Mouse (Mus musculus) induced T-regulatory cell, adult 2 months (primary cell): ENCODE data around the gene Optn.
"Not testable (repeated sequence)": the region's sequence is repeated elsewhere in the genome, so short reads cannot be mapped to it uniquely, and the experiment has no call there.

Experiments used
- DNase-seq: peaks from one replicate; pipeline ENCODE4 v3.0.0-alpha.2; 2012; ENCODE audit warnings: low read depth

Optn gene

GRCm38 (mm10) chr2:5063299-5064205 is at the start of gene Optn:
TSS of gene Optn (minus strand) at chr2:5064051.
- DNase-seq, result peak; percentile 77

DNA sequence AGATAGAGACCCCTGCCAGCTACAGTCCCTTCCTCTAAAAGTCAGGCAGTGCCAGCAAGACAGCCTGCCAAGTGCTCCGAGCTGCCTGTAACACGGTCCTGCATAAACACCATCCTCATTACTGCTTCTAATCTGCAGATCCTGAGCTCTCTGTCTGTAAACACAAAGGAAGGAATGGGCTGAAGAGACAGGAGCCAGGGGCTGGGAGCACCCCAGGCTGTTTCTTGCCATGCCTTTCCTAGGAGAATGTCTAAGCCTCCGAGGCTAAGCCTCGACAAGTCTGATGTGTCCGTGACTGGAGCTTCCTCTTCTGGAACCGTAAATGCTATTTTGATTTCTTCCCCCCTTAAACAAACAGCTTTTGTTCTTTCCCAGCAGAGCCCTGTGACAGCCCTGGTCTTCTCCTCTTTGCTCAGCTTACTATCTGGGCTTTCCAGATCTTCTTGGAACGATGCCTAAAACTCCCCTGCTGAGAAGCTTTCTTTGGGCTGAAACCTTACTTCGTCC is 49.0 kb upstream of the Optn start:
- no peak for DNase-seq

DNA sequence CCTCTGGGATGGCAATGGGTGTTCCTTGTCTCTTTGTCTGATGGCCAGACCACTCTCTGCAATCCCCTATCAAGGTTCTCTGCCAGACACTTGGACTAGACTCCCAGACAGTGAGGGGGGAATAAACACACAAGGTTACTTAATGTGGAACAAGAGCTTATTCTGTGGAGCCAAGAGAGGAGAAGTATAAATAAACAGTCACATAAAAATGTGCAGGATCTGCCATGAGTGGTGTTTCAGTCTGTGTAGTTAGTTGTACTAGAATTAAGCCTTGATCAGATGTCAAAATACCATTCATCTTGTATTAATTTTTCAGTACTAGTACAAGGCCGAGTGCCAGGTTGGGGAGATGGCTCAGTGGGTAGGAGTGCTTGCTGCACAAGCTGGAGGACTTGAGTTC is 39.0 kb upstream of the Optn start:
- DNase-seq, result no peak

- DNase-seq, result no peak
Observed at GRCm38 (mm10) chr2:5101743-5102245, 37.9 kb upstream of the Optn start.

DNA sequence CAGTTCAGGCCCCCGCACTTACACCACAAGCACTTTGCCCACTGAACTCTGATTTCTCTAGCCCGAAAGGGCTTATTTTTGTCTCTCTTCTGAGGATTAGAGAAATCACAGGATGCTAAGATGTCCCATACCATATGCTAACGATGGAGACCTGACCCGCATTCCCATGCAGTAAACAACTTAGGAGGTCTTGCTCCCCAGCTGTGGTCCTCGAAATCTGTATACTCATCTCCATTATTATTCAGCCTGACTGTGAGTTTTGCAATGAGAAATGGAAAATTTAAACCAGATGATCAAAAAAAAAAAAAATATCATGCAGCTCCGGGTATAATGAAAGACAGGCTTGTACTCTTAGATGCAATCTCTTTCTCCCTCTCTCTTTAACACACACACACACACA is 35.3 kb upstream of the Optn start:
- no peak for DNase-seq

- no peak for DNase-seq
Observed at GRCm38 (mm10) chr2:5097786-5098445, 34.1 kb upstream of the Optn start.

DNA sequence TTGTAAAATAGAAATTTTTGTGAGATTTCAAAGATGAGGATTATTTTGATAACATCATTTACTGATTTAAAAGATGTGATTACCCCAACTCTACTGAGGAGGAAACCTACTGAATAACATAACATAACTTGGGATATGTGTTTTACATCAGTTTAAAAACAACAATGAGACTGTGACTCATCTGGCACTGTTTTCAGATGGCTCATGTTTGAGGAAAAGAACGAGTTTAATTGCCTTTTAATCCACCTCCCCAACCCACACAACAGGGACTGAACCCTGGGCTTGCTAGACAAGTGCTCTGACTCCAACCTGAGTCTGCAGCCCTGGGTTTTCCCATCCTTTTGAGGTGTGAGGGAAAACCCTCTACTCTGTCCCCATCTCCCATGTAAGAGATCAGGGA is 31.5 kb upstream of the Optn start:
- DNase-seq, result no peak

GRCm38 (mm10) chr2:5094876-5095275 is 31.0 kb upstream of the Optn start:
- no peak for DNase-seq

GRCm38 (mm10) chr2:5090385-5090784 is 26.5 kb upstream of the Optn start:
- DNase-seq, result peak; percentile 57

DNA sequence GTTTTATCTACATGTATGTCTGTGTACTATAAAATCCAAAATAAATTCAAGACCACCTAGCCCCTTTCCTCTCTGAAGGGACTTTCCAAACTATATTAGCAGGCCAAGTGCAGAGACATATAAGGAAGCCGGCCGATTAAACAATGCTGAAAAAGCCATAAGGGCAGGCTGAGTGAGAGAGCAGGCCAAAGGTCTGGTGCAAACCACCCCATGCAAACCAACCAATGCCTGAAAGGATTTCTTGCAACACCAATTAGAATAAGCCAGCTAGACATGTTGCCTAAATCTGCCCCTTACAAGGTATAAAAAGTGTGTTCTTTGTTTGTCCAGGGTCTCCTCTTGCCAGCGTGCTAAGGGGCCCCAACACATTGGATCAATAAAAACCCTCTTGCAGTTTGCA is 23.8 kb upstream of the Optn start:
- no peak for DNase-seq

DNA sequence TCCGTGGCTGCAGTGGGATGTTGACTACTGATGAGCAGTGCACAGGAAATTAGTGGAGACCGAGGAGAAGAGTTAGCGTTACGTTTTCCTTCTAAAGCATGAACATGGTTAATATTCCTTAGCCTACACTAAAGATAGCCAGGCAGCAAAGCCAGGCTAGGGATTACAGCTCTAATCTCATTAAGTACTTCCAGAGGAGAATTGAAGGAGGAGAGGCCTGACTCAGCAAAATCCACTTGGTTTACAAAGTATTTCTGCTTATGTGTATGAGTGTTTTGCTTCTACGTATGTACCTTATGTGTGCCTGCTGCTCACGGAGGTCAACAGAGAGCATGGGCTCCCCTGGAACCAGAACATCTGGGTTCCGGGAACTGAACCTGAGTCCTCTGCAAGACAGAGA is 19.9 kb upstream of the Optn start:
- DNase-seq, result no peak

- peak; percentile 21 for DNase-seq
Observed at GRCm38 (mm10) chr2:5080053-5080787, 16.4 kb upstream of the Optn start.

DNA sequence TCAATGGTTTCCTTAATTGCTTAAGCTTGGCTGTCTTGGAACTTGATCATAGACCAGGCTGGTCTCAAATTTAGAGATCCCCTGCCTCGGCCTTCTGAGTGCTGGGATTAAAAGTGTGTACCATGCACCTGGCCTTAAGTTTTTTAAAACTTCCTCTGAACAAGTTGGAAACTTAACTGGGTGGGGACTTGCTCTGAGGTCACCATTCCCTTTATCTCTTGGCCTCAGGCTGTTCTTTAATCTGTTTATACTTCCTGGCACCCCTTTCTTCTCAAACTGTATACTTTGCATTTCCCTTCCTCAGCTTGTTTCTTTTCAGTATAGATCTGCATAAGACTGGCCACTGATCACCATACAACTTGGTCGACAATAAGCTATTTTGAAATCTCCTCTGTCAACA is 14.1 kb upstream of the Optn start:
- DNase-seq, result no peak

DNA sequence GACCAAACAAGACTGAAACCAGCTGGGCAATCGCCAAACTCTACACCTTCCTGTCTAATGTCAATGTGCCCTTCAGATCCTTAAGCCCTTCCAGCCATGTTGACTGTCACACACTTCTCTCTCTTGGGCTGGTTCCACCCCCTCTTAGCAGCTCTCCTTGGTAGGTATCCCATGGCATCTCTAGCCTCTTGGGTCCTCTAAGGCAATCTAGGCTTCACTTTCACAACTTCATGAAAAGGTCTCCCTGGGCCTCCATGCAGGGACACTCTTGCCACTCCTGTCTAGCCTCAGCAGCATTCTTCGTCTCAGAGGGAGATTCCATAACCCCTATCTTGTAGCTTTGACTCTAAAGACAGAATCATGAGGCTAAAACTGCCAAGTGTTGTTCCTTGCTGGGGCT is 13.6 kb upstream of the Optn start:
- DNase-seq, result no peak

DNA sequence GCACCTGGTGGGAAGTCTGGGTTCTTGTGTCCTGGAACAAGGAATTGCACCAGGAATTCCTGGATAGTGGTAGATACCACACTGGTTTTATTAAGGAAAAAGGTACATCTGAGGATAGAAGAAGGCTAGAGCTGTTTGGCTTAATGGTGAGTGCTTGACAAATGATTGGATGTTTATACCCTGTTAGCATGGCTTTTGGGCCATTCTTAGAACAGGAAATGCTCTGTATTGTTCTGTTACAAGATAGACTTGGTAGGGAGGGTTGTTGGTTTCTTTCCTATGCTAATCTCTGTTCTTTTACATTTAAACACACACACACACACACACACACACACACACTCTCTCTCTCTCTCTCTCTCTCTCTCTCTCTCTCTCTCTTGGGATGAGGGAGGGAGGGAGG is 12.0 kb upstream of the Optn start:
- DNase-seq, result no peak

GRCm38 (mm10) chr2:5075432-5075831 is 11.6 kb upstream of the Optn start:
- no peak for DNase-seq

- DNase-seq, result no peak
Observed at GRCm38 (mm10) chr2:5073785-5074184, 9.9 kb upstream of the Optn start.

GRCm38 (mm10) chr2:5067951-5068350 is 4.1 kb upstream of the Optn start:
- DNase-seq, result no peak

GRCm38 (mm10) chr2:5067254-5067653 is 3.4 kb upstream of the Optn start:
- DNase-seq, result not testable (repeated sequence)

- no peak for DNase-seq
Observed at GRCm38 (mm10) chr2:5064247-5064646, 396 bp upstream of the Optn start.

- DNase-seq, result peak; percentile 21
Observed at GRCm38 (mm10) chr2:5062496-5063298, 1.2 kb downstream of the Optn start.
